Mouse (Mus musculus) lung, postnatal 0 days (tissue): ENCODE measurements around the gene Grik3.

ENCODE experiments used
- CTCF ChIP-seq: IDR thresholded peaks from 2 replicates; pipeline ENCODE4 v1.5.1; 2016; ENCODE audit warnings: antibody characterized with exemption, mild to moderate bottlenecking
- EP300 ChIP-seq: IDR thresholded peaks from 2 replicates; pipeline ENCODE4 v1.6.1; 2016; ENCODE audit warnings: antibody characterized with exemption, mild to moderate bottlenecking, control low read depth

DNA sequence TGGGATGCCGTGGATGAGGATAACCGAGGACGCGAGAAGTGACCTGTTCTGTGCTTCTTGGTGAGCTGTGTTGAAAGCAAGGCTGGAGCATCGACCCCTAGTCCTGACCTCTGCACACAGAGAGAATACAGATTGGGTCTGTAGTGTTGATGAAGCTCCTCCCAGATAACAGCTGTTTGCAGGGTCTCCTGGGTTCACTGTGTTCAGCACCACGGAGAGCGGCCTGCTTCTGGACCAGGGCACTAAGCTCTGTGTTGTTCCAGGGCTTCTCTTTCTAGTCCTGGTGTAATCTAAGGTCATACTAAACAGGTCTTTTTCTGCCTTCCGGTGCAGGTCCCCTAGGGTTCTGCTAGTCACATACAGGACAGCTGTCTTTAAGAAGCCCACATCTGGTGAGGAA, 12.4 kb downstream of the Grik3 start:
- TF ChIP-seq CTCF (no peak), EP300 (no peak)
